Mouse (Mus musculus) urinary bladder, postnatal 36 days (tissue): ENCODE measurements around the gene Fam81a.
A peak's percentile ranks its signal among the peaks of the same experiment; 100 is the strongest.

Experiments used
- DNase-seq, 2 experiments: peaks; one replicate each; pipeline ENCODE4 v3.0.0; 2022; ENCODE audit warnings: low spot score in 2 of 2, mixed read lengths in 1 of 2

Fam81a gene

DNA sequence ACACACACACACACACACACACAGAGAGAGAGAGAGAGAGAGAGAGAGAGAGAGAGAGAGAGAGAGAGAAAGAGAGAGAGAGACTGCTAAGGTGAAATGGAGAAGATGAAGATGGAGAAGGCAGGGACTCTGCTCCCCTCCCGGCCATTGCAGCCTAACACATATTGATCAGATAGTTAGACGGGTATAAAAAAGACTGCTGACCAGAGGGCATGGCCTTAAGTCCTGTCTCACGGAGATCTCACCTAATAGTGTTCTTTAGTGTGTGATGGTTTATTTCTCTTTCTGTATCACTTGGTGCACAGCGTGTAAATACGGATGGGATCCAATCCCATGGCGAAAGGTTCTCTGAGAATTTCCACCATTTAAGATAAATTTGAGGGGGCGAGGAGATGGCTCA lies at the start of gene Fam81a:
TSS of gene Fam81a (minus strand) at position 101 of the 400 bp plus-strand sequence.
- DNase-seq, result no peak

DNA sequence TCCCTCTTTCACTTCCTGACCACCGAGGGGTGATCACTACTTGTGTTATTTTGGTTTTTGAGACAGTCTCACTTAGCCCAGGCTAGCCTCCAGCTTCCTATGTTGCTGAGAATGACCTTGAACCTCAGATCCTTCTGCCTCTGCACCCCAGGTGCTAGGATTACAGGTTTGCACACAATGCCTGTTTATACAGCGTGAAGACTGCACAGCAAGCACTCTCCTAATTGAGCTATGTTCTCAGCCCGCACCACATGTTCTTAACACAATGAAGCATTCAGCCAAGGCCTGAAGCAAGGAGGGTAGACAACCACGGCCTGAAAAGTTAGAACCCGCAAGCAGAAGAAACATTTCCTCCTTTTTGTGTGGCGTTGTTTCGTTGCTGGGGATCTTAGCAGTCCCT lies 40.3 kb upstream of the Fam81a start:
- DNase-seq, result no peak

DNA sequence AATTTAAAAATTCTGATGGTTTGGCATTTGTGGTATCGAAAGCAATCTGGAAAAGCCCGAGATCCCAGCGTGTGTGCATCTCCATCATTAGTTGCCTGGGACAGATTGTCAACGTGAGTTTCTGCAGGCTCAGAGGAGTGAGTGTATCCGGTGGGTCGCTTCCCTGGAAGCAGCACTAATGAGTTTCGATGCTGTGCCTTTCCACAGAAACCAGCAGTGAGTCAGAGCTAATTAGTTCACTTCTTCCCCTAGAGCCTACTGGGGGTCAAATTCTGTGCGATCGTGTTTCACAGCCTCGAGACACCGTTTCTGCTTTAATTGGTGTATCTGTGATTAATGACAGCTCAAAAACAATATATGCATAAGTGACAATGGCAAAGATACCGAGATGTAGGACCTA lies 39.4 kb upstream of the Fam81a start:
- no peak for DNase-seq

DNA sequence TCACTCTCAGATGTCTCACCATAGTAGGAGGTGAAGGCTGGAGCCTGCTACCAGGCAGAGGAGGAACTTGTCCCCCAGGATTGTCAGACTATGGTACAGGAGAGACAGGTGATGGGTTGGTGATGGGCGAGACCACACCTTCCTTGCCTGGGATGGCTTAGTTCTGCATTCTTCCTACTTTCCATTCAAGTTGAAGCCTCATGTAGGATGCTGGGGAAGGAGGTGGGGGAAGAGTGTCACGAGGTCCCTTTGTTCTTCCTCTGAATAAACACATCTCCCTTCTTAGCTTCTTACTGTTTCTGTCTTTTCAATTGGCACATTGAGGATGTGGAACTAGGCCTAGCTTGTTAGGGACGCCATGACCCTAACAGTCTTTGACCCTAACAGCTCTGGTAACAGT lies 33.9 kb upstream of the Fam81a start:
- no peak for DNase-seq

DNA sequence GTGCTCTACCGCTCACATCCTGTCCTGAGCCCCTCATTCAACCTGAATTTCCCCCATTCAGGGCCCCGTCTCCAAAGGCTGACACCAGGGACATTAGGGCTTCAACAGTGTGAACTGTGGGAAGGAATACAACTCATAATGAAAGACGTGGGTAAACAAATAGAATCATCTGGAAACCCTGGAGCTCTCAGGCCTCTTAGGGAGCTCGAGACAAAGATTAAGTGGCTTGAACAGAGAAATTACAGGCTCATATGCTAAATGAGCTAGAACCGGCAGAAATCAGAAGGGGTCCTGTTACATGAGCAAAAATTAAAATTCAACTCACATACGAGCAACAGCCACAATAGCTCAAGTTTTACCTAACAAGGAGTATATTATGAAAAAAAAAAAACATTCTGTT lies 32.5 kb upstream of the Fam81a start:
- DNase-seq, result no peak

DNA sequence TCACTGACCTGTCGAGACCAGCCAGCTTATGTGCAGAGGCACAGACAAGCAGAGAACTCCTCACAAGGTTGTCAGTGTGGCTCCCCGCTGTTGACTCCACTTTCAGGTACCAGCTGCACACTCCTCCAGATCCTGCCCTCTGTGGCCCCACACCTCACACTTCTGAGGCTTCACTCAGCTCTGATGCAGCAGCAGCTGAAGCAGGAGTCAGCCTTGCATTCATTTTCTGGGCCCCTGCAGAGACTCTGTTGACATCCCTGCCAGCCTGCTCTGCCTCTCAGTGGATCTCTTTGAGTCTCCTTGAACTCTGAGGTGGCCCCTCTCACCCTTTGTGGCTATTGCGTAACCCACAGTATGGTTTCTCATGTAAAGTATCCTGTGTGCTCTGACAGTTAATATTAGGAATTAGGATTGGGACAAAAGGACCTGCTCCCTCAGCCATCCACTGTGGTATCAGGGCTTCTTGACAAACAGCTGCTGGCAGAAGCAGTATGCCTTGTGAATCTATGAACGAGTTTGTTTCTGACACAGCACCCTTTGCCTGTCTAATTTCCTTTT lies 32.0 kb upstream of the Fam81a start:
- DNase-seq, result no peak

DNA sequence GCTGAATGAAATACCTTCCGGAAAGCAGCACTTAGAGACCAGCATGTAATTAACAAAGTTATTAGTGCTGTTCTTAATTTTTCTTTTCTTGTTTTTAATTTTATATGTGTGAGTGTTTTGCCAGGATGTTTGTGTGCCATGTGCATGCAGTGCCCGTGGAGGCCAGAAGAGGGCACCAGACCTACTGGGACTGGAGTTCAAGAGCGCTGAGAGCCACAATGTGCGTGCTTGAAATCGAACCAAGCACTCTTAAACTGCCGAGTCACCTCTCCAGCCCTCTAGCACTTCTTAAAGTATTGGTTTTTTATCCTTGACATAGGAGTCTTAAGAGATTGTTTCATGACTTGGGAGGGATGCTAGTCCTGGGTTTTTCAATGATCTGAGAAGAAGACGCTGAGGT lies 26.6 kb upstream of the Fam81a start:
- DNase-seq, result no peak

DNA sequence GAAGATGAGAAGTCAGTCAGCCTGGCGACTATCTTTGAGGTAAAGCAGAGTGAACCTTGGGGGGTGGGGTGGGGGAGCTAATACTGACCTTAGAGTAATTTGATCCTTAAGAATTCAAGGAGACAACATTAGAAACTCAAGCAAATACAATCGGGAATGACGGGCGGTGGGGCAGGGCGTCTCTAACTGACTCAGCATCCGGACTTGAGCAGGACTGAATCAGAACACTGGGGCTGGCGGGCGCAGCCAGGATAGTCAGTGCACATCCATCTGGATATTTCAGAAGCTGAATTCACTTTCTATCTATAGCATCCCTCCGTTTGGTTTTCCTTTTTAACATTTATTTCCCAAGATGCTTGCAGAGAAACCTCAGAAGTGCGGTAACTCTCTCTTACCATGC lies 17.7 kb upstream of the Fam81a start:
- DNase-seq, result no peak

DNA sequence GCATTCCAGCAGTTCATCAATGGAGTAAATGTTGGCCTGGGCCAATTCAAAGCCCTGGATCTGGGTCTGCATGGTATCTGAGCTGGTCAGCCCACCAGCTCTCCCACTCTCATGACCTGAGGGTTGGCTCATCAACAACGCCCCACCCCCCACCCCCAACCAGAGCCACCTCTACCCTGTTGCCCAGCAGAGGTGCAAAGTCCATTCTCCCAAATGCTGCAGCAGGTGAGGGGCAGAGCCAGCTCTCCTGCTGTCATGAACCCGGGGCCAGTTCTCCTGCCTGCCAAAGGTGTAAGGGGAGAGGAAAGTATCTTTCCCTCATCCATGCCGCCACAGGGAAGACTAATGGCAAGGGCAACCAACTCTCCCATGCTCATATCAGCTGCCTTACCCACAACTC lies 5.3 kb upstream of the Fam81a start:
- no peak for DNase-seq

DNA sequence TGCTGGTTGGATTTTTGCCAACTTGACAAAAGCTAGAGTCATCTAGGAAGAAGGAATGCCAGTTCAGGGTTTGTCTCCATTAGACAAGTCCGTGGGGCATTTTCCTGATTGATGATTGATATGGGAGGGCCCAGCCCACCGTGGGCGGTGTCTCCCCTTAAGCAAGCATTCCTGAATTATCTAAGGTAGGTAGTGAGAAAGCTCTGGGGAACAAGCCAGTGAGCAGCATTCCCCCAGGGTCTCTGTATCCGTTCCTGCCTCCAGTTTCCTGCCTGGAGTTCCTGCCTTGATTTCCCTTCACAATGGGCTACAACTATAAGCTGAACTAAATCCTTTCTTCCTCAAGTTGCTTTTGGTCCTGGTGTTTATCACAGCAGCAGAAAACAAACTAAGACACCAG lies 3.1 kb upstream of the Fam81a start:
- DNase-seq, result no peak

DNA sequence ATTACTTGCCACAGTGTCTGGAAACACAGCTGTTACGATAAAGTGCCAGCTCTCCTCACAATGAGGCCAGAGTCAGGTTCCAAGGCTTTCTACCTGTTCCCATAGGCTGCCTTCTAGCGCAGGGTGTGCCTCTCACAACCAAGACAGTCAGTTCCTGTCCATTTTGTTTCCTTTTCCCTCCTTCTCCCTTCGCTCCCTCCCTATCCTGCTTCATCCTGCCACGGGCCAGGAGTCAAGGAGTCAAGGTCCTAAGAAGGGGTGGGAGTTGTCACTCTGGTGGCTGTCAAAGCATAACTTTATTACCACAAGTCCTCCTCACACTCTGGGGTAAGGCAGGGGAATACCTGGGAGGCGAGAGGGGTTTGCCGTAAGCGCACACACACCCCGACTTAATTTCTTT lies 966 bp upstream of the Fam81a start:
- DNase-seq, result no peak

DNA sequence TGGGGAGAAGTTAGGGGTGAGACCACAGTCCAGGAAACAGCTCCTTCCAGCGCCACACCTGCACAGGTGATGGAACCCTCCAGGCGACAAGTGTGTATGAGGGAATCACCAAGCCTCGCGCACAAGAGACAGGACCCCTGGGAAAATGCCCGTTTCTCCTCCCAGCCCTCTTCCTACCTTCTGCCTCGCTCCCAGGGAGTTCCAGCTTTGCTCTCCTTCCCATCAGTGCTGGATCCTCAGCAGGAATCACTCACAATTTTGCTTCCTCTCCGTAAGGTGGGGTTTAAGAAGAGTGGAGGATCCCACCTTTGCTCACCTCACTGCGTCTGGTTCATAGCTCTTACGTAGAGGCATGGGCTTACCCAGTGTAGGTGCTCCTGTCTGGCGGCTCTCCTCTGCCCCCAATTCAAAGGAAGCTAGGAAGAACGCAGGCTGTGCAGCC lies 454 bp downstream of the Fam81a start:
- DNase-seq, result no peak

DNA sequence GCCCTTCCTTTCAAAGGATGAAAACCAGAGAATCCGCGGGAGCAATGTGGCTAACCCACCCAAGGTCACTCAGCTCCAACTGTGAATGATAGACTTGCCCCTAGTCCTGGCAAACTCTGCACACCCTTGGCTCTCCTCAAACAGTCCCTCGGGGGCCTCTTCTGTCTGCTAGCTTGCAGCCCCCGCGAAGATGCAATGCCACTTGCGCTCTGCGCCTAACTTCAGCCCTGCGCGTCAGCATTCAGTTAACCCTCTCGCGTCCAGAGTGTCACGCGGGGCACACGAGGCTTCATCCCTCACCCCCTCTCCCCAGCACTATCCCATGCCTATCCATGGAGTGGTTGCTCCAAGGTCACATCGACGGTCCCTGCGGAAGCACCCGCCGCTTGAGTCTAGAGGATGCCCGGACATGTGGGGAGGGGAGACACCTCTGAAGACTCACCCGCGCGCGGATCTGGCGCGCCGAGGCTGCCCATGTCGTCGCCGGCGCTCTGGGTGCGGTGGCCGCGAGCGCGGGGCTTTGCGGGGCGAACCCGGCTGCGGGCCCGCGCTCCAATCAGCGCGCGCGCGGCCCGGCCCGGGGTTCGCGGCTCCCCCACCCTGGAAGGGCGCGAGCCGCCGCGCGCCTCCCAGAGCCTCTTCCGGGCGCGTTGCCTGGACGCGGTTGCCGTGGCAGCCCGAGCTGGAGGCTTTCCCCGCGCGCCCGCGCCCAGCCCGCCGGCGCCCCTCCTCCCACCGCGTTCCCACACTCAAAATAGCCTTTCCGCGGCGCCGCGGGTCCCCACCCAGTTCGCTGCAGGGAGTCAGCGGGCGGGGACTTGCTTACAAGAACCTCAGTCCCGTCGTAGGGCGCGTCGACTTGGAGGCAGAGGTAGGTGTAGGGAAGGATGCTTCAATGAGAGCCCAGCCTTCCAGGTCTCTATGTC lies 1.2 kb downstream of the Fam81a start:
- peak; percentile 38 to 53 for DNase-seq

DNA sequence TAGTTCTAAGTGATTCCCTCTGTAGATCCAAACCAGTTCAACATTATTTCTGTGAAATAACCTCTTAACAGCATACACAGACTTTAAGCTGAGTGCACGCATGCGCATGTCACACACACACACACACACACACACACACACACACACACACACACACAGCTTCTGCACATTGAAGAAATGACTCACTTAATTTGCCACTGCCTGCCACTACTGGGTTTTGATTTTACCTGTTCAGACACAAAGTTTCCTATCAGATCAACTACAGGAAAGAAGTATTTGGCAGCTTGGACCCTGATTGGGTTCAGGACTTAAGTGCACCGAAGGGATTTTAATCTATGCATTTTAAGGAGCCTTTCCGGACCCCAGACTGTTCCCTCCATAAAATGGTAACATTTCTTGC lies 2.0 kb downstream of the Fam81a start:
- peak in 1 of 2 experiments; percentile 17 for DNase-seq

DNA sequence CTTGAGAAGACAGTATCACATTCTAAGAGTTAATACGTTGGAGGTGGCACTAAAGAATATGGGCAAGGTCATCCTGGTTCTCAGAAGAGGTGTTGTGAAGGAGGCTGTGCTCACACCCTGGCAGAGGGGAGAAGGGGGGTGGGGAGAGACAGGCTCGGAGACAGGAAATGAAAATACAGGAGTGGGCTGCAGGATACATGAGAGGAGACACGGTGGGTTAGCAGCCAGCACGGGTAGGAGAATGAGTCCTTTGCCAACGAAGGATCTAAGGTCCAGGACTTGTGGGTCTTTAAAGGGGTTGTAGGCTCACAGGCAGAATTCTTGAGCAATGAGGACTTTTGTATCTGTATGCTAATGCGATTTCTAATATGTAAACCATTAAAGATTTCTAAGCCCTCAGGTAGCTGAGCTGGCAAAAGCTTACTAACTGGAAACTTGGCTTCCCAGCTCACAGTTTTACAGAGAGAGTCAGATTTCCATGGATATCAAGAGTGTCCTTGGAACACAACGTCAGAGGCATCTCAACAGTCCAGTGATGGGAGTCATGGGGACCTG lies 3.0 kb downstream of the Fam81a start:
- DNase-seq, result no peak

DNA sequence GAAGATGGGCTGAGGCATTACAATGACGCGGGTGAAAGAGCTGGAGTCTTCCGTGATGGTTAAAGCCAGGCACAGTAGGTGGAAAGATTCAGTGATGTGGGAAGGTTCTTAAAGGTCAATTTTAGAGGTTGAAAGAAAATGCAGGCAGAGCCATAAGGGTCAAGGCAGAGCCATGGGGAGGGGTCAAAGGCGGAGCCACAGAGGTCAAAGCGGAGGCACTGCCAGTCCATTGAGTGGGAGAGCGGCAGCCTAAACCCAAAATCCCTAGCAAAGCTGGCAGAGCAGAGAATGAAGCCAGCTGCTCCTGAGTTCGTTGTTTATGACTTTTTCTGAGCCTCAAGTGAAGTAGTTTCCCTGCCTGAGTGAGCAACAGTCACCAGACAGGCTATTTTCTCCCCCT lies 3.8 kb downstream of the Fam81a start:
- no peak for DNase-seq

DNA sequence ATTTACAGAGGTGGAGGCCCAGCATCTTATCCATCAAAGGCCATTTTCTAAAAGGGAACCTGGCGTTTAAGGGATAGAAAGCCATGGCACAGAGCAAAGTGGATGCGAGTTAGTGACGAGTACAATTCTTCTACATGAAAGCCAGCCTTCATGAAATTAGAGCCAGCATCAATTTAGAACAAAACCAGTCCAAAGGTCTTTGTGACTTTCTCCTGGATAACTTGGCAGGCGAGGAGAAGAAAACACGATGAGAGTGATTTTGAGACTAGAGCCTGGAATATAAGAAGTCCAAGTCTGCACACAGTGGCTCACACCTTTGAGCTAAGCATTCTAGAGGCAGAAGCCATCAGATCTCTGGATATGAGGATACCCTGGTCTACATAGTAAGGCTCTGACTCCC lies 4.4 kb downstream of the Fam81a start:
- no peak for DNase-seq

DNA sequence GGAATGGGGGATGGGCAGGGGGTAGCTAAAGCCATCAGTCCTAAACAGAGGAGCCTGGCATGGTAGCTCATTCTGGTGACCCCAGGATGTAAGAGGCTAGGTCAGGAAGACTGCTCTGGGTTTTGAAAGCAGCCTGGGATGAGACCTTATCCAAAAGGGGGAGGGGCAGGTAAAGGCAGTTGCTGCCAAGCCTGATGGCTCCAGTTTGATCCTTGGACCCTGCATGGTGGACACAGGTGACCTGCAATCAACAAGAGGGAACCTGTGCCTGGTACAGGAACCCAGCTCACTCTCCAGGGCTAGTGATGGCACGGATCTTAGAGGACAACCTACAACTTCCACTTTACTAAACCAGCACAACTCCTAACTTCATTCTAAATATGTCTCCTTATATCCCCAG lies 7.2 kb downstream of the Fam81a start:
- DNase-seq, result no peak

DNA sequence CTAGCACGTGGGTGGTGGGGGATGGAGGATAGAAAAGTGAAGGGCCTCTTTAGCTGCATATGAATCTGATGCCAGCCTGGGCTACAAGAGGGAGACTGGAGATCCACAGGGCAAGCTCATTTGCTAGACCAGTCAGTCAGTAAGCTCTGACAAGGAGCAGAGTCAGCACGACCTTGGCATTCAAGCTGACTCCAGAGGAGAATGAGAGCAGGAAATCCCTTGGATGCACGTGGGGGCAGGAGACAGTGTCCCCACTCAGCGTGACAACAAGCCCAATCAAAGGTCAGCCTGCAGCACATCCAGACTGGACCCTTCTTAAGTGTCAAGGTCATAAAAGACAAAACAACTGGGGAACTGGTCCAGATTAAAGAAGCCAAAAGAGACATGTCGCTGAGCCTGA lies 7.6 kb downstream of the Fam81a start:
- no peak for DNase-seq

DNA sequence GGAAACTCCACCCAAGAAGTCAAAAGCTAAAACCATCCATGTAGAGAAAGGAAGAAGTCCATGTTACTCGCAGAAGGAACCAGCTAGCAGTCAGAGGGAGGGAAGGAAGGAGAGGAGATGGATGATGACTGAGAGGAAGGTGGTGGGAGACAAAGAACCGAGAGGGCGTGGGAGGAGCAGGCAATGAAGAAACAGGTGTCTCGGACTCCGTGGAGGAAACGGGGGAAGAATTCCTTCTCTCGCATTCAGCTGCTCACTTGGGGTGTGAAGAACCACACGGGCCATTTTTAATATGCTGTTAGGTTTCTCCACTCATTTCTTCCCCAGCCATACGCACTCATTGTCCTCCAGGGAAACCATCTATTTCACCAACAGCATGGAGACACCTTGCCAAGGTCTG lies 8.1 kb downstream of the Fam81a start:
- no peak for DNase-seq

DNA sequence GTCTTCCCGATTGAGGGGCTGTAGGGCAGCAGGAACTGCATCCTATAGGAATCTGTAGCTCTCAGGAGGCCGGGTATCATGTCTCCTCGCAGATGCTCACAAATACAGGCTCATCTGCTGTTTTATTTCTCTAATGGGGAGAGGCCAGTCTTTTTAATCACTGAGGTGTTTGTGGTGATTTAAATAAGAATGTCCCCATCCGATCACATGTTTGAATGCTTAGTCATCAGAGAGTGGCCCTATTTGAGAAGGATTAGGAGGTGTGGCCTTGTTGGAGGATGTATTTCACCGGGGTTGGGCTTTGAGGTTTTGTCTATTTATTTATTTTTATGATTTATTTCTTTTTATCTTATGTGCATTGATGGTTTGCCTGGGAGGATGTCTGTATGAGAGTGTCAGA lies 11.6 kb downstream of the Fam81a start:
- no peak for DNase-seq

DNA sequence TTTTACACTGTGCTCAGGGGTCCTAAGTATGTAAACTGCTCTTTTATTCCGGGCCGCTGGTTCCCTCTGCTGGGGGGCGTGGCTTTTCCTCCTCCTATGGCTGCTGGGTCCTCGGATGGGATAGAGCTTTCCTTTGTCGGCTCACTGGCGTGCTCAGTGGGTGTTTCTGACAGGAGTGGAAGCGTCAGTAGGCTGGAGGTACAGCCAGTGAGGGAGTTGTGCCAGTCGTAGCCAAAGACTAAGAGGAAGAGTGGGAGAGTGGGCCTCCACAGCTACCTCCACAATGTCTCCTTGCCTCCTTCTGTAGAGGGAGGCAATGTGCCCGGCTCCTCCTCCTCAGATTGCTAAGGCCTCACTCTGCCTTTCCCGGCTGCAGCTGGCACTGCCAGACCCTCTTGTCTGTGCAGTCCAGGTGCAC lies 30.5 kb downstream of the Fam81a start:
- no peak for DNase-seq

DNA sequence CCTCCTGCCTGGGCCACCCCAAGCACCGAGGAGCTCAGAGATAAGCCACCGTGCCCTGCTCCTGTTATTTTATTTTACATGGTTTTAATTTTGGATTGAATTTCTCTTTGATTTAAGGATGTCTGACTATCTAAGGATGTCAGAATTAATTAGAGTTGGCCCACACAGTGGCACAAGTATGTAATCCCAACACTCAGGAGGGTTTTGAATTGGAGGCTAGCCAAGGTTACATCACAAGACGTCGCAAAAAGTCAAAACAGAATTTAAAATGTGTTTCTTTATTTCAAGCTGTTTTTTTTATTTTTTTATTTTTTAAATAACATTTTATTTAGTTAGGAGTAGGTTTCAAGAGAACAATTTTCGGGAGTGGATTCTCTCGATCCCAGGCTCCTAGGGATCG lies 31.5 kb downstream of the Fam81a start:
- no peak for DNase-seq
